Mouse (Mus musculus) c-Kit-positive CD71-negative TER-119-negative erythroid progenitor cells, embryonic 14.5 days (primary cell): ENCODE measurements around the gene Top2a.
"Not testable (repeated sequence)": the region's sequence is repeated elsewhere in the genome, so short reads cannot be mapped to it uniquely, and the experiment has no call there.

ENCODE experiments used
- DNase-seq: peaks from one replicate; pipeline ENCODE4 v3.0.0-alpha.2; 2013; ENCODE audit warnings: low read depth

Top2a gene

DNA sequence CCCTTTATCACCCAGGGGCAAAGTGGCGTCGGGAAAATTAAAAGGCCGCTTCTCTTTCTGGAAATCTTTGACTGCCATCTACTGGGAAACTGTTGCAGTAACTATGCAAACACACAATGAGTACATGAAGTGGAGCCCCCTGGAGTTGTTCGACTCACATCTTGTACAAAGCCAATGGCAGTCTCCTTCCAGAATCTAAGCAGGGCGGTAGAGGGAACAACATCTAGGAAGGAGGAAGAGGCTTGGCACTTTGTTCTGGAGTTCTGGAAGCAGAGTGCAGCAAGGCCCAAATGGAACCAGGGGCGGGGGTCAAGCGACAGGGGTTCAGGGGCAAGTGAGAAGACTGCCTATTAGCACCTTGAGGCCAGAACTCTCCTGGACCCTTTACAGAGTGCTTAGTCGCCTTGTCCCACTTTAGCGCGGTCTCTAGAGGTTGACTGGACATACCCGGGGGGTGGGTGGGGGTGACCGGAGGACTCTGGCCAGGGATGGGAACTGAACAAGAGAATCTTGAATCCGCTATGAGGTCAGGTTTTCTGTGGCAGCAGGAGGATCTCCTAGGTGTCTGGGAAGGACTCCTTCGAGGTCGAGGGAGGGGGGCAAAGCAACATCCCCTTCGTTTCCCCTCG is 16.5 kb upstream of the Top2a start:
- DNase-seq: no peak

DNA sequence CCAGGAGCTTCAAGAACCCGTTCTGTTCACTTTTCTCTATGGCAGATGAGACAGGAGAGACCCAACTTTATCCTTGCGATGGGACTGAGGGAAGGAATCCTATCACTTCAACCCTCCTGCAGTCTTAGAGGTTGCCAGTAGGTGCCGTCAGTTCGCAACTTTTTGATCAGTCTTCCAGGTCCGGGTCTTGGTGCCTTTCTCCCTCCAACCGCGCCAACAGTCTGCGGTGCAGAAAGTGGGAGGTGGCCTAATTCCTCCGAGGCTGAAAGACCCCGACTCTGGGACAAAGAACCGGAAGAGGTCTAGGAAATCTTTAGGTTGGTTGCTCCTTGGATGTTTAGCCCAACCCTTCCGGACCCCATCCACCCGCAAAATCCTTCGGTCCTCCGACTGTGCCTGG is 15.8 kb upstream of the Top2a start:
- DNase-seq: peak; percentile 77

DNA sequence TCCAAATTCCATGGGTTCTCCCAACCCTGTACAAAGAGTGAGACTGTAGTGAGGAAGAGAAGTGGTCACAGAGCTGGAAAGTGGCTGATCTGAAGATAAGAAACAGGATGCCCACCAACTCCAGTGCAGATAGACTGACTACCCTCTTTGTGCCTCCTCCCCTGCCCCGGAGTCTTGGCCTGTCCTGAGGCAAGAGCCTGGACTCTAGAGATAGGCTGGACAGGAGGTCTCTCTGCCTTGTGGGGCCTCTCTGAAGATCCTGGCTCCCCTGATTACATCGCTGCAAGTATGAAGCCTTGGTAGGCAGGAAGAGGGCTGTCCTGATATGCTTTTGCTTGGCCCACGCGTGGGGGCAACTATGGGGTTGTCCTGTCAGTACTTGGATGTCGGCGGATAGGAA is 12.3 kb upstream of the Top2a start:
- DNase-seq: no peak

DNA sequence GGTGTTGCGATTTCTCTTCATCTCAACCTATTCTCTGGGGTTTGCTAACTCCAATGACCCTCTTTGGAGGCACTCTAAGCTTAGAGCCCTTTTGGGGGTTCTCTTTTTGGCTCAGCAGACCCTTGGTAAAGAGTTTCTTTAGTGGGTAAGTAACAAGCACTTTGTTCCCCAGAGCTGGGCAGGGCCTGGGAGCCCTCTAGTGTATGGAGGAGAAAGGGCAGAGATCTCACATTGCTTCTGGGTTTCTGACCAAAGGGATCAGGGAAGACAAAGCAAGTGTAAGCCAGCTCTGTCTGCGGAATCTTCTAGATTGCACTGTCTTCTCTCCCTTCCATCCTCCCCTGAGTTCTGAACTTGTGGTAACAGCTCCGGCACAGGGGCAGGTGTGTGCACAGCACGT is 11.4 kb upstream of the Top2a start:
- no peak for DNase-seq

DNA sequence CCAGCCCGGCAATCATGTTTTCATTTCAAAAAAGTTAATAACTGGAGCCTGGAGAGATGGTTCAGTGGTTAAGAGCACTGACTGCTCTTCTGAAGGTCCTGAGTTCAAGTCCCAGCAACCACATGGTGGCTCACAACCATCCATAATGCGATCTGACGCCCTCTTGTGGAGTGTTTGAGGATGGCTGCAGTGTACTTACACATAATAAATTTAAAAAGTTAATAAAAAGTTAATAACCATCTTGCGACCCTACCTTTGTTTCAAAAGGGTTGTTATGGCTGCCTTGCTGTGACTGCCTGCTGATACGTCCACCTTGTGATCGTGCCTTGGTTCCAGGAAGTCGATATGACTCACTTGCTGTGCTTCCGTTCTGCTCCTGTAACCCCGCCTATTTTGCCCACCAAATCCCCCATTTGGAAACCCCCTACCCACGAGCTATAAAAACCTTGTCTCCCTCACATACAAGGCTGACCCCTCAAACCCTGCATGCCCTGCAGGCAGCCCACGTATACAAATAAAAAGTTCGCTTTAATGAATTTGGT is 3.0 kb upstream of the Top2a start:
- no peak for DNase-seq

DNA sequence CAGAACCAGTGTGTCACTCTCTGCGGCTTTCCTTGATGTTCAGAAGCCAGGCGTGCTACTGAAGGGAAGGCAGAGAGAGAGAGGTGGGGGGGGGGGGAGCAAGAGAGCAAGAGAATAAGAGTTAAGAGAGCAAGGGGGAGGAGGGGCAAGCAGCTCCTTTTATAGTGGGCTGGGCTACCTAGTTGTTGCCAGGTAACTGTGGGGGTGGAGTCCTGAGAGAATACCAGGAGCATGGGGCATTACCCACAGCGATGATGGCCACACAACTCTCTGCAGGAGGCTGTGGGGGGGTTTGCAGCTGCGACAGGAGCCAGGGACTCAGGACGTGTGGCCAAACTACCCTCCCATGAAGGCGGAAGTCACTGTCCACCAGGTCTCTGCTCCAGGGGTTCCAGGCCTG is 1.9 kb upstream of the Top2a start:
- DNase-seq: no peak

DNA sequence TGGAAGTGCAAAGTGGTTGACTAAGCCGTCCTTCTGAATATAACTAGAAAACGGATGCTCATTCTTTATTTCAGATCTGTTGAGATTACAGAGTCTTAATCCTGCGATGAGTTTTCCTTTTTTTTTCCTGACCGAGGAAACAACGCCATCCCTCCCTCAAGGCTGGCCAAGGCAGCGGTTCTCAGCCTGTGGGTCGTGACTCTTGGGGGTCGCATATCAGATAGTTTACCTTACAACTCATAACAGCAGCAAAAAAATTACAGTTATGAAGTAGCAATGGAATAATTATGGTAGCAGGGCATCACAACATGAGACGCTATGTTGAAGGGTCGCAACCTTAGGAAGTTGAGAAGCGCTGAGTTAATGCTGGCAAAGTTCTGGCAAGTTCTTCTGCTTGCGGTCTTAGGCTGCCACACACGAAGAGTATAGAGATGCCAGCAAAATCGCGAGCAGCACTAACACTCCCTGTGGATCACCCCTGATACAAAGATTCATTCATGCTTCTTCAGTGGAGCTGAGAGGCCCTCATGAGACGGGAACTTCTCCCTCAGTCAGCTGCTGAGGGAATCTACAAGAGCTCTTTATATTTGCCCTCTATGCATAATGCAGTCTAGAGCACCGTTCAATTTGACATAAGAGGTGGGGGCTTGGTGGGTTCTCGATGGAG is 612 bp upstream of the Top2a start:
- no peak for DNase-seq

DNA sequence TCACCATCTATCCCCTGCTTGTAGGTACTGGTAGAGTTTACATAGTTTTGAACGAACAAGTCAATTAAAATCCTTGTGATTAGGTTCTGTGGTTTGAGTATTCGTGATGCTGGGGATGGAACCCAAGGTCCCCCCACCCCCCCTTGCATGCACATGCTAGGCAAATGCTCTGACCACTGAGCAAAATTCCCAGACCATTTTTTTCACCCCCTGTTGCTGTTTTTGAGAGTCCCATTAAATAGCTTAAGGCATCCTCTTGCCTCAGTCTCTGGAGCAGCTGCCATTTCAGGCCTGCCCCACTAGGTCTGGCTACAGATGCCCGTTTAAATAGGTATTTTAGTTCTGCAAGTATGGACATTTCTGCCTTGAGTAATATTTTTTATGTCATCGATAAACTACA is 895 bp downstream of the Top2a start:
- DNase-seq: no peak

DNA sequence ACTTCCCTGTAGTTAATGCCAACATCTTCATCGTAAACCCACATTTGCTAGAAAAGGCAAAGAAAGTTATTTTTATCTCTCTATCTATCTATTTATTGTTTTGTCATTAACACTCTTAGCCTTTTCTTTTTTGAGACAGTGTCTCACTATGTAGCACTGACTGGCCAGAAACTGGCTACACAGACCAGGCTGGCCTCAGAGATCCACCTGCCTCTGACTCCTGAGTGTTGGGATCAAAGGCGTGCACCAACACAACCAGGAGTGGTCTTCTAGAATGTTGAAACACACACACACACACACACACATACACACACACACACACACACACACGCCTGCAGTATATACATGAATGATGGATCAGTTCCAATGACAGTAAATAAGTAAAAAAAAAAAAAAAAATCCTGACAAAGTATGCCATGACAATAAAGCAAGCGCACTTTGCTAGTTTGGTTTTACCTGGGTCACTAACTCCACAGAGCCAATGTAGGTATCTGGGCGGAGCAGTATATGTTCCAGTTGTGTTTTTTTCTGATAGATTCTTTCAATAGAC is 1.5 kb downstream of the Top2a start:
- no peak for DNase-seq

DNA sequence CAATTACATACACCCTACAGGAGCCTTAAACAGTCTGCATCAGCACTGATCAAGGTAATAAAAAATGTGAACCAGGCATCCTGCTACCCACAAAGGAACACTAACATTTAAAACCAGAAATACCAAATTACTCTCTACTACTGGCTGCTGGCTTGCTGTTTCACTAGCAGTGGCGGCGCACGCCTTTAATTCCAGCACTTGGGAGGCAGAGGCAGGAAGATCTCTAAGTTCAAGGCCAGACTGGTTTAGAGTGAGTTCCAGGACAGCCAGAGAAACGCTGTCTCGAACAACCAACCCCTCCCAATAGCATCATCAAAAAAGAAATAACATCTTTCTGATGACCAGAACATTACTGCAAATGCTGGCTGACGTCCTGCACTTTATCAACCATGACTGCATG is 4.1 kb downstream of the Top2a start:
- DNase-seq: no peak

DNA sequence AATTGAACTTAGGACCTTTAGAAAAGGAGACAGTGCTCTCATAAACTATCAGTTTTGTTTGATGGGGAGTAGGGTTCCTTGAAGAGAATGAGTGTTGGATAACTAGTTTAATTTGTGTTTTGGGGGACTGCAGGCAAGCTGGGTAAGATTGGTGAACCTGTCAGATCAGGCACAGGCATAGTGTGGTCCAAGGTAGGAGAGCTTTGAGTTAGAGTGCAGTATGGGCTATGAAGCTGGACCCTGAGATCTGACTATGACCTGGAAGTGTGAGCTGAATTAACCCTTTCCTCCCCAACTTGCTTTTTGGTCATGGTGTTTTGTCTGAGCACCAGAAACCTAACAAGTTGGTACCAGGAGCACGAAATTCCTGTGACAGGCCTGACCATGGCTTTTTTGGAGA is 10.1 kb downstream of the Top2a start:
- DNase-seq: no peak

DNA sequence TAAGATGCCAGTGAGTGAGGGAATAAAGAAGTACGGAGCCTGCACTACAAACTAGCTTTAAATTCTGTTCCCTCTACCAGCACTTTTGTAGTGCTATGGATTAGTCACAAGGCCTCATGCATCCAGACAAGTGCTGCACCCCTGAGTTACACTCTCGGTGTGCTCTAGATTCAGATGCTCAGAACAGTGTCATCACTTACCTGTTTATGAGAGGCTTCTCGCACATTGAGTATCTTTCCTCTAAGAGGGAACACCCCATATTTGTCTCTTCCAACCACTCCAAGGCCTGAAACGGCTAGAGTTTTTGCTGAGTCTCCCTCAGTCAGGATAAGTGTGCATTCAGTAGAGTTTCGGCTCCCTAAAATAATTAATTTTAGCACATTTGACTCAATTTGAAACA is 13.3 kb downstream of the Top2a start:
- no peak for DNase-seq

DNA sequence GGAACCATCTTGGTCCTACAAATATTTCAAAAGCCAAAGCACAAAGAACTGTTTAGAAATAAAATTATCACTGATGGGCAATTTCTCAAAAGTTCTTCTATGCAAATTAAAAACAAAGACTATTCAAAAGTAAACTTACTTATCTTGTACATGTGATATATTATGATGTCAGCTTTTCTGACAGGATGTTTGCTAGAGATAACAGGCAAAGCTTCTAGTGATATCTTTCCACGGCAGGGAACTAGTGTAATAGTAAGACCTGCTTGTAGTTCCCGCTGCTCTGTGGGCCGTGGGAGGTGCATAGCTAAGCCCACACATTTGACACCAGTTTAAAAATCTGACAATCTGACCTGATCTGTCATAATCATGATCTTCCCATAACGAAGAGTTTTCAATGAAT is 13.9 kb downstream of the Top2a start:
- no peak for DNase-seq

DNA sequence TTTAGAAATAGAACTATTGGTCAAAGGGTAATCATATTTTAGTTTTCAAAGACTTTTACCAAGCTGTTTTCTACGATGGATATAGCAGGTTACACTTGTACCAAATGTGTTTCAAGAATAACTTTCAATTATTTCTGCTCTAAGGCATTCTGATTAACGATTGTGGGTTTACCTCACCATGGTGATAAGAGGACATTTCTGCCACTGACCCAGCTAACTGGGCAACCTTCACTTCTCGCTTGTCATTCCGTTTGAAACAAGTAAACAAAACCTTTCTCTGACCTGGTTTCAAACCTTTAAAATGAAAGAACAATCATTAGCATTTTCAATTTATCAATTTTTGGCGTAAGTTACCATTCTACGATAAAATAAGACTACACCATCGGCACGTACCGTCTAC is 17.2 kb downstream of the Top2a start:
- DNase-seq: no peak

DNA sequence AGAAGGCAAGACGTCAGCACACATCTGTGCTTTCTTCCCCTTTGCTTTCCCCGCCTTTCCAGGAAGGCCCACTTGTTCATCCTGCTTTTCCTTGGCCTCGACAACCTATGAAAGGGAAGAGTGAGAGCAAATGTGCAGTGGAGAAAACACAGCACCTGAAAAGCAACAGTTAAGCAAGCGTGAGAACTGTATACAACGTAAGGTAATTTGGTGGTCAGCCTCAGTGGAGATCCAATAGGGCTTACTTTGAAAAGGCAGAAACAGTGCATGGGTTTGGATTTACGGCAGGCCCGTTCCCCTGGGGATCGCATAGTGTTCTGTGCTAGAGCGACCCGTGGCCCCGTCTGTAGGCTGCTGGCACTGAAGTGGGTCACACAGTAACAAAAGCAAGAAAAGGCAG is 24.7 kb downstream of the Top2a start:
- DNase-seq: no peak

DNA sequence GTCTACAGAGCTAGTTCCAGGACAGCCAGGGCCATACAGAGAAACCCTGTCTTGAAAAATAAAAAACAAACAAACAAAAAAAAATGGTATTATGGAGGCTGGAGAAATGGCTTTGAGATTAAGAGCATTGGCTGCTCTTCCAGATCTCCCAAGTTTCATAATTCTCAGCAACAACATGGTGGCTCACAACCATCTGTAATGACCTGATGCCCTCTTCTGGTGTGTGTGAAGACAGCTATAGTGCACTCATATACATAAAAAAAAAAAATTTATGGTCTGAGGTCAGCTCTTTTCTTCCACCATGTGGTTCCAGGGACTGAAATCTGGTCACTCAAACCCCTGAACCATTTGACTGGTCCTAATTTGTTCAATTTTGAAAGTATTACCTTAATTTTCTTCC is 25.2 kb downstream of the Top2a start:
- no peak for DNase-seq

DNA sequence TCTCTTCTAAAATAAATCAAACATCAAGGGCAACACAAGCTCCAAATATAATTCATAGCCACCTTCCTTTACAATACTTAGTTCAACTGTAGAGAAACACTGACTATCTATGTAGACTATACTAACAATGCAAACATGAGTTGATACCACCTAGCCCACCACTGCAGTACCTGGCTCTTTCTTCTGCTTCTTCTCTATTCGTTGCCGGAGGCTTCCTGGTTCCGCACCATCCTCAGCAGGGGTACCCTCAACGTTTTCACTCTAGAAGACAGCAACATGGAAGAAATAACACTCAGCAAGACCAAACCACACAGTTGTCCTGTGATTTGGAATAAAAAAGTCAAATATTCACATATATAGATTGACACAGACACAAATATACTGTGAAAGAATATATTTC is 26.3 kb downstream of the Top2a start:
- no peak for DNase-seq

DNA sequence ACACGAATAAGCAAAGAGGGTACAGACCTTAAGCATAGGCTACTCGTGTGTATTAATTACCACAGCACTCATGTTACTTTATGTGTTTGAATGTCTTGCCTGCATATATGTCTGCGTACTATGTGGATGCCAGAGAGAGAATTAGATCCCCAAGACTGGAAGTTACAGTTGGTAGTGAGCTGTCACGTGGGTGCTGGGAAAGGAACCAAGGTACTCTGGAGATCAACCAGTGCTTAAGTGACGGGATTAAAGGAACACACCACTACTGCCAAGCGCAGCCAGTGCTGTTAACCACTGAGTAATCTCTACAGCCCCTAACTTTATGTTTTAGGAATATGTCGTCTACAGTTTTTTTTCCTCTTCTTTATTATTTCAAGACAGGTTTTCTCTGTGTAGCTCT is 28.0 kb downstream of the Top2a start:
- DNase-seq: no peak

DNA sequence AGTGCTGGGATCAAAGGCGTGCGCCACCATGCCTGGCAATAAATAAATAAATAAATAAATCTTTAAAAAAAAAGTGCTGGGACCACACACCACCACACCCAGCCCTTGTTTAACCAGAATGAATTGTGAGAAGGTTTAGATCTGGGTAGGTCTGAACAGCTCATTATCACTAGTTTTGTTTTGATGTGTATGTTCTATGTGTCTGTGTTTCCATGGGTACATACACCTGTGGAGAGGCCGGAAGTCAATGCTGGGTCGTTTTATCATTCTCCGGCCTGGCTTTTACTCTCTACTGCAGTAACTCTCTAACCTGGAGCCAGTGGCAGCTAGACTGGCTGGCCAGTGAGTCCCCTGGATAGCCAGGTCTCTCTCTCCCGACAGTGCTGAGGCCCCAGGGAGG is 33.1 kb downstream of the Top2a start:
- no peak for DNase-seq

DNA sequence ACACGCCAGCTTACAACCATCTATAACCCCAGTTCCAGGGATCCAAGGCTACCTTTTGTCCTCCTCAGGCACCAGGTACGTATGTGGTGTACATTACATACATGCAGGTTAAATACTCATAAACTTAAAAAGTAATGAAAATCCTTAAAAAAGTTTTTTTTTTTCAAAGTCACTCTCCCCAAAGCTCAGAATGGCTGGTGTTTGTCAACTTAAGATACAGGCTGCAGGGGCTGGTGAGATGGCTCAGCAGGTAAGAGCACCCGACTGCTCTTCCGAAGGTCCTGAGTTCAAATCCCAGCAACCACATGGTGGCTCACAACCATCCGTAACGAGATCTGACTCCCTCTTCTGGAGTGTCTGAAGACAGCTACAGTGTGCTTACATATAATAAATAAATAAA is 35.7 kb downstream of the Top2a start:
- DNase-seq: not testable (repeated sequence)

DNA sequence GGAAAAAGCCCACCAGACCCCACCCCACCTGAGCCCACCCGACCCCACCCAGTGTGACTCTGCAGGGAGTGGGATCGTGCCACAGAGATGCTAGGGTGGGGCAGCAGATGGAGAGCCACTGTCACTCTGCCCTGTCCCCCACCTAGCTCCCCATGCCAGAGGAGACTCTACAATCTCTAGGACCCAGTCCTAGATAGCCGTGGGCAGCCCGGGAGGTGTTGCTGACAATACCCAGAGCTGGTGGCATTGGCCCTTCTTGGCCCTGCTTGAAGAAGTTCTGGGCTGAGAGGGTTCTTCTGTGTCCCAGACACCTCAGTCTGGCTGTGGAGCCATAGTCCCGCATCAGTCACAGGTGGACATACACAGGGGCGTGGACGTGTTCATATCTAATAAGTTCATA is 38.4 kb downstream of the Top2a start:
- DNase-seq: no peak

DNA sequence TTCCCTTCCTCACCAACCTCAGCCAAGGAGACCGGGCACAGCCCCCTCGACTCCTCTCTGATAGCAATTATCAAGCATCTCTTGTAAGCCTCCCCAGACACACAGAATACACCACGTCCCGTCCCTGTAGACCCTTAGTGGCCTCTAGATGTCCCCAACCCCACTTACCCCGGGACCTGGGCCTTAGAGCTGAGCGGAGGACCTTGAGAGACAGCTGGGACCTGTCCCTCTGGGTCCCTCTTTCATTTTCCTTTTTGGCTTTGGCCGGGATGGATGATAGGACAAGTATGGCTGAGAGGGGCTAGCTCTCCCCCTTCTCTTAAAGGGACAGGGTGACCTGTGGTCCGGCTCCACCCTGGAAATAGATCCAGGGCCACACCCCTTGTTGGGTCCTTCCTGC is 40.4 kb downstream of the Top2a start:
- DNase-seq: no peak

DNA sequence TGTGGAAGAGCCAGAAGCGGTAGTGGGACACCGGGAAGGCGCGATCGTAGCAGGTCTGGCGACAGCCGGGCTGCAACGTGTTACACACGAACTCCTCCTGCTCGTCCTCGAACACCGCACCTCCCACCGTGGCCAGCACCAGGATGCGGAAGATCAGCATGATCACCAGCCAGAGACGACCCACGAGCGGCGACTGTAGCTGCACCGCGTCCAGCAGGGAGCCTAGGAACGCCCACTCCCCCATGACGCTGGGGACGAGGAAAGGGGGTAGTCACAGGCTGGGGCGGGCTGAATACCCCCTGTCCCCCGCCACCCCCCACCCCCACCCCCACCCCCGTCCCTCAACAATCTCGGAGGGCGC is 41.2 kb downstream of the Top2a start, which contains the start of gene Gjd3:
Gene Gjd3 (minus strand): TSS at position 244 of the 361 bp plus-strand sequence.
- DNase-seq: no peak
